Mouse (Mus musculus) neural tube, embryonic 15.5 days (tissue): ENCODE measurements around the gene Gm49384. TPM values are rescaled to one million over a fixed set of nuclear protein-coding genes. Genes with fewer than 3 reads are reported as not detected.
"Not testable (repeated sequence)": the region's sequence is repeated elsewhere in the genome, so short reads cannot be mapped to it uniquely, and the experiment has no call there.

ENCODE experiments used
- ATAC-seq: fragments of 200-750 bp; cut with Nextera tagmentation; 2 replicates; pipeline ENCODE4 v1.8.0; 2017; ENCODE audit warnings: mild to moderate bottlenecking, moderate TSS enrichment, moderate library complexity; ENCODE audit not compliant: low FRiP score
- H3K27ac ChIP-seq: fragments of 300-500 bp; sonication (generic); replicated peaks from 2 replicates; pipeline ENCODE4 v1.5.1; 2015; ENCODE audit warnings: mild to moderate bottlenecking, inconsistent platforms
- H3K27me3 ChIP-seq: fragments of 300-500 bp; sonication (generic); replicated peaks from 2 replicates; pipeline ENCODE4 v1.6.1; 2015; ENCODE audit warnings: inconsistent platforms
- H3K36me3 ChIP-seq: fragments of 300-500 bp; sonication (generic); 2 replicates; pipeline ENCODE4 v1.6.1; 2015; ENCODE audit warnings: inconsistent platforms
- H3K4me1 ChIP-seq: fragments of 300-500 bp; sonication (generic); 2 replicates; pipeline ENCODE4 v1.6.1; 2015; ENCODE audit warnings: inconsistent platforms
- H3K4me2 ChIP-seq: fragments of 300-500 bp; sonication (generic); 2 replicates; pipeline ENCODE4 v1.6.1; 2015; ENCODE audit warnings: inconsistent platforms, mild to moderate bottlenecking, moderate library complexity
- H3K4me3 ChIP-seq: fragments of 300-500 bp; sonication (generic); replicated peaks from 2 replicates; pipeline ENCODE4 v1.5.1; 2015; ENCODE audit warnings: mild to moderate bottlenecking, inconsistent platforms
- H3K9ac ChIP-seq: fragments of 300-500 bp; sonication (generic); replicated peaks from 2 replicates; pipeline ENCODE4 v1.6.1; 2015; ENCODE audit warnings: mild to moderate bottlenecking, inconsistent platforms
- H3K9me3 ChIP-seq: fragments of 300-500 bp; sonication (generic); replicated peaks from 2 replicates; pipeline ENCODE4 v1.6.1; 2016; ENCODE audit warnings: inconsistent platforms
- WGBS: fragments of 180-500 bp; shearing (Covaris S2); methylation state at CpG from one replicate; pipeline ENCODE4 v1.1.7; 2015; ENCODE audit warnings: mixed read lengths; 5-methylcytosine and 5-hydroxymethylcytosine counted together
- polyA plus RNA-seq: library from polyadenylated mRNA; unstranded; fragments of >200 nt; fragmentation: Nextera tagmentation; extraction: Ambion mirVana; gene quantifications from 2 replicates; pipeline ENCODE4 v1.2.1, GENCODE M21; 2015

The Gm49384 gene
- polyA plus RNA-seq, 1 experiment from 2014 or later = 9.5 TPM

- H3K36me3 ChIP-seq = peaks cover 14% of the 10 kb centered on the region
- whole genome bisulfite sequencing = under 1% methylated on average over 84 of the region's 84 CpGs
These were observed 20.3 kb downstream of the Gm49384 start, which contains the start of the genes Rpl36al and Mgat2 for GRCm38 (mm10) chr12:69183583-69184308. Gene Rpl36al, minus strand, starts transcription at chr12:69184083. Gene Mgat2, plus strand, starts transcription at chr12:69184157.

GRCm38 (mm10) chr12:69181800-69182199 lies 22.3 kb downstream of the Gm49384 start:
- Histone ChIP-seq H3K27me3 (no peaks in the 10 kb centered on the region), H3K27ac (no peak overlapping the region), H3K36me3 (peaks cover 8% of the 10 kb centered on the region), H3K9ac (no peak overlapping the region), H3K4me2 (no peak overlapping the region), H3K4me1 (peaks cover 20% of the 10 kb centered on the region), H3K4me3 (no peak overlapping the region), H3K9me3 (no peaks in the 10 kb centered on the region)
- 90% methylated on average over 4 of the region's 4 CpGs for WGBS
- no peak for ATAC-seq

More at GRCm38 (mm10) chr12:69183583-69184308, 20.3 kb downstream of the Gm49384 start, which contains the start of the genes Rpl36al and Mgat2:
- Histone ChIP-seq H3K4me1 (peaks cover 30% of the 10 kb centered on the region), H3K4me3 (peak within 1 kb of the TSS; percentile 93), H3K9ac (peak within 1 kb of the TSS; percentile 89), H3K27ac (peak within 1 kb of the TSS; percentile 94), H3K4me2 (peak within 1 kb of the TSS; percentile 75), H3K27me3 (no peaks in the 10 kb centered on the region), H3K9me3 (no peaks in the 10 kb centered on the region)
- peak; percentile 99 for ATAC-seq

GRCm38 (mm10) chr12:69179371-69179770 lies 24.7 kb downstream of the Gm49384 start:
- H3K4me3 ChIP-seq = no peak overlapping the region
- H3K9ac ChIP-seq = no peak overlapping the region
- H3K4me2 ChIP-seq = no peak overlapping the region
- H3K36me3 ChIP-seq = peaks cover 8% of the 10 kb centered on the region
- peaks cover 6% of the 10 kb centered on the region for H3K4me1 ChIP-seq
- no peaks in the 10 kb centered on the region for H3K27me3 ChIP-seq
- H3K9me3 ChIP-seq = no peaks in the 10 kb centered on the region
- WGBS = 73% methylated on average over 12 of the region's 12 CpGs
- no peak for ATAC-seq
- H3K27ac ChIP-seq = no peak overlapping the region

- Histone ChIP-seq H3K27ac (no peak overlapping the region), H3K4me2 (no peak overlapping the region), H3K27me3 (no peaks in the 10 kb centered on the region), H3K4me1 (no peaks in the 10 kb centered on the region), H3K36me3 (peaks cover 8% of the 10 kb centered on the region), H3K9me3 (no peaks in the 10 kb centered on the region), H3K4me3 (no peak overlapping the region), H3K9ac (no peak overlapping the region)
- ATAC-seq = no peak
- WGBS = 75% methylated on average over 3 of the region's 3 CpGs
These were observed 26.5 kb downstream of the Gm49384 start for GRCm38 (mm10) chr12:69177526-69177925.

GRCm38 (mm10) chr12:69175975-69176374 lies 28.1 kb downstream of the Gm49384 start:
- ATAC-seq = no peak
- Histone ChIP-seq H3K27ac (no peak overlapping the region), H3K4me2 (no peak overlapping the region), H3K9me3 (no peaks in the 10 kb centered on the region), H3K36me3 (no peaks in the 10 kb centered on the region), H3K4me1 (no peaks in the 10 kb centered on the region), H3K27me3 (no peaks in the 10 kb centered on the region), H3K9ac (no peak overlapping the region), H3K4me3 (no peak overlapping the region)
- 94% methylated on average over 3 of the region's 3 CpGs for WGBS

GRCm38 (mm10) chr12:69171307-69171706 lies 32.8 kb downstream of the Gm49384 start:
- H3K4me1 ChIP-seq = peaks cover 11% of the 10 kb centered on the region
- no peak for ATAC-seq
- H3K27me3 ChIP-seq = no peaks in the 10 kb centered on the region
- H3K36me3 ChIP-seq = no peaks in the 10 kb centered on the region
- no peaks in the 10 kb centered on the region for H3K9me3 ChIP-seq
- no peak overlapping the region for H3K4me2 ChIP-seq
- no peak overlapping the region for H3K9ac ChIP-seq
- 94% methylated on average over 2 of the region's 2 CpGs for WGBS
- H3K27ac ChIP-seq = no peak overlapping the region
- H3K4me3 ChIP-seq = no peak overlapping the region

- H3K4me3 ChIP-seq = peak within 1 kb of the TSS; percentile 76
- H3K9ac ChIP-seq = peak within 1 kb of the TSS; percentile 75
- WGBS = 0% methylated on average over 40 of the region's 40 CpGs
- H3K36me3 ChIP-seq = no peaks in the 10 kb centered on the region
- no peaks in the 10 kb centered on the region for H3K27me3 ChIP-seq
- H3K4me2 ChIP-seq = peak within 1 kb of the TSS; percentile 94
- H3K4me1 ChIP-seq = peaks cover 11% of the 10 kb centered on the region
- ATAC-seq = peak; percentile 94
- H3K27ac ChIP-seq = peak within 1 kb of the TSS; percentile 81
- H3K9me3 ChIP-seq = no peaks in the 10 kb centered on the region
These were observed 35.5 kb downstream of the Gm49384 start, which contains the start of gene Lrr1 for GRCm38 (mm10) chr12:69168461-69169106. Gene Lrr1, plus strand, starts transcription at chr12:69168814.

- Histone ChIP-seq H3K36me3 (no peaks in the 10 kb centered on the region), H3K9ac (peak overlapping the region; percentile 75), H3K27me3 (no peaks in the 10 kb centered on the region), H3K4me3 (peak overlapping the region; percentile 76), H3K27ac (peak overlapping the region; percentile 81), H3K9me3 (no peaks in the 10 kb centered on the region), H3K4me1 (peaks cover 11% of the 10 kb centered on the region), H3K4me2 (peak overlapping the region; percentile 94)
- WGBS = 8% methylated on average over 18 of the region's 18 CpGs
- ATAC-seq = peak; percentile 78
These were observed 36.2 kb downstream of the Gm49384 start for GRCm38 (mm10) chr12:69167656-69168460.

- not testable (repeated sequence) for H3K27ac ChIP-seq, H3K4me2 ChIP-seq, H3K4me3 ChIP-seq, H3K36me3 ChIP-seq, ATAC-seq, H3K27me3 ChIP-seq, H3K9ac ChIP-seq, H3K9me3 ChIP-seq
- H3K4me1 ChIP-seq = peaks cover 11% of the 10 kb centered on the region
- WGBS = 77% methylated on average over 8 of the region's 8 CpGs
These were observed 37.0 kb downstream of the Gm49384 start for GRCm38 (mm10) chr12:69166861-69167581.

- H3K9ac ChIP-seq = no peak overlapping the region
- no peak overlapping the region for H3K27ac ChIP-seq
- no peaks in the 10 kb centered on the region for H3K27me3 ChIP-seq
- ATAC-seq = no peak
- H3K4me3 ChIP-seq = no peak overlapping the region
- no peak overlapping the region for H3K4me2 ChIP-seq
- H3K4me1 ChIP-seq = peaks cover 11% of the 10 kb centered on the region
- H3K36me3 ChIP-seq = no peaks in the 10 kb centered on the region
- 70% methylated on average over 3 of the region's 3 CpGs for WGBS
- H3K9me3 ChIP-seq = no peaks in the 10 kb centered on the region
These were observed 39.2 kb downstream of the Gm49384 start for GRCm38 (mm10) chr12:69164904-69165303.

GRCm38 (mm10) chr12:69163586-69163985 lies 40.5 kb downstream of the Gm49384 start:
- not testable (repeated sequence) for ATAC-seq, H3K9me3 ChIP-seq, H3K27me3 ChIP-seq, H3K9ac ChIP-seq, H3K27ac ChIP-seq, H3K4me1 ChIP-seq, H3K36me3 ChIP-seq, H3K4me3 ChIP-seq, H3K4me2 ChIP-seq
- 90% methylated on average over 4 of the region's 4 CpGs for WGBS
